Mouse (Mus musculus) cerebellum, adult (tissue): ENCODE measurements around the gene Vmn2r116.
"Not testable (repeated sequence)": the region's sequence is repeated elsewhere in the genome, so short reads cannot be mapped to it uniquely, and the experiment has no call there.

ENCODE experiments used
- ATAC-seq: cut with Nextera tagmentation; 2 replicates; pipeline ENCODE4 v1.9.2; 2017; ENCODE audit warnings: mild to moderate bottlenecking, moderate library complexity, mixed read lengths; ENCODE audit not compliant: insufficient number of reproducible peaks, low FRiP score, low TSS enrichment

The Vmn2r116 gene

GRCm38 (mm10) chr17:23384304-23384703 lies at the start of gene Vmn2r116:
Vmn2r116 (plus strand) TSS chr17:23384604.
- not testable (repeated sequence) for ATAC-seq

DNA sequence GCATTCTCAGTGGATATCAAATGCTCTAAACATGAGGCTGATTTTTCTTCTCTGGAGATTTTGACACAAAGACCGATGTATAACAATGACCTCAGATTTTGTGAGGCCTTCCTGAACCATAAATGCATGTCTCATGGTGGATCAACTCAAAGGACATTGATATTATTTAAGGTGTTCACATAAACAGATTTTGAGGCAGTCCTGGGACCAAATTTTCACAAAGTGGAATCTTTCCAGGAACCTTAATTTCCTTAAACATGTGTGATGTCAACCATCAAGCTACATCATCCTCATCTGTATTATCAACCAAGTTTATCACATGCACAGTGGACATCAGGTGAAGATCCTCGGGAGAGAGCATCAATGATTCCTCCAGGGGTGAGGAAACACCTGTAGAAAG lies 41.0 kb upstream of the Vmn2r116 start, which contains the start of gene Vmn2r115:
Gene Vmn2r115 (plus strand): TSS at position 301 of the 400 bp plus-strand sequence.
- ATAC-seq = not testable (repeated sequence)

- ATAC-seq = no peak
These were observed 32.8 kb upstream of the Vmn2r116 start for GRCm38 (mm10) chr17:23351644-23352043.

DNA sequence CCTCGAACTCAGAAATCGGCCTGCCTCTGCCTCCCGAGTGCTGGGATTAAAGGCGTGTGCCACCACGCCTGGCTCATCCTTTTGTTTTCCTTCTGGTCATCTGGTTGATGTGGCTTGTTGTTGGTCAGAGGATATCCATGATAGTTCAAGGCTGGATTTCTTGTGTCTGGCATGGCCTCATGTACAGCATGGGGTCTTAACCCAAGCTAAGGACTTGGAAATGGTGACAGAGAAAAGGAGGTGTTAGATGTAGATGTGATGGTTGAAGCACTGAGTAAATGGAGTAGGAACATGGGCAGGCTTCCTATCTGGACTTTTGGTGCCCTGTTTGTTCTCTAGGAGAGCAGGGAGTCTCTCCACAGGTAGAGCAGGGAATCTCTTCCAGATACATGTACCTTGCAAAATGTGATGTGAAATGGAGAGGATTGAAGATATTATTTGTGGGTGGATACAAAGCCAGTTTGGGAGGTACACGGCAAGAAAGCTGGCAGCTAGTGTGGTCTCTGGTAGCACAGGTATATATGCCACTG lies 48.8 kb downstream of the Vmn2r116 start:
- no peak for ATAC-seq
